Mouse (Mus musculus): ENCODE results near the gene Slc27a3.

GRCm38 (mm10) chr3:90388192-90388591, 1.5 kb downstream of the Slc27a3 start:
- no peak for TF ChIP-seq GATA1 (IDR thresholded peaks at IDR 0.05; ENCODE audit: low read length)
- TF ChIP-seq TAL1 (IDR thresholded peaks at IDR 0.05; ENCODE audit: low read length): no peak

Data from erythroblast, embryonic 14.5 days (primary cell).